Mouse (Mus musculus) heart, embryonic 14.5 days (tissue): ENCODE data around the gene Ift20. TPM values are rescaled to one million over a fixed set of nuclear protein-coding genes. Genes with fewer than 3 reads are reported as not detected.

Experiments
- ATAC-seq: fragments of 200-750 bp; cut with Nextera tagmentation; 2 replicates; pipeline ENCODE4 v1.8.0; 2017; ENCODE audit warnings: low read depth, moderate TSS enrichment; ENCODE audit not compliant: insufficient number of reproducible peaks, insufficient read depth, low FRiP score
- H3K27ac ChIP-seq, 2 experiments: fragments of 200-500 bp in 1 of 2; fragments of 300-500 bp in 1 of 2; sonication (generic) in 1 of 2; replicated peaks in 1 of 2; 2 replicates each; pipeline ENCODE4 v1.5.1; 2012 to 2014; ENCODE audit warnings: low read depth in 2 of 2, low read length in 2 of 2, control low read depth in 1 of 2, mild to moderate bottlenecking in 1 of 2, mixed read lengths in 1 of 2; ENCODE audit not compliant: control insufficient read depth in 1 of 2, insufficient read depth in 1 of 2
- H3K27me3 ChIP-seq: fragments of 300-500 bp; sonication (generic); 2 replicates; pipeline ENCODE4 v1.6.1; 2014; ENCODE audit warnings: mild to moderate bottlenecking, low read length, control low read depth; ENCODE audit not compliant: control insufficient read depth, insufficient read depth
- H3K36me3 ChIP-seq: fragments of 300-500 bp; sonication (generic); 2 replicates; pipeline ENCODE4 v1.6.1; 2014; ENCODE audit warnings: mild to moderate bottlenecking, control low read depth, low read length, mixed read lengths; ENCODE audit not compliant: control insufficient read depth, insufficient read depth
- H3K4me1 ChIP-seq, 2 experiments: fragments of 200-500 bp in 1 of 2; fragments of 300-500 bp in 1 of 2; sonication (generic) in 1 of 2; 2 replicates each; pipeline ENCODE4 v1.6.1; 2012 to 2014; ENCODE audit warnings: low read length in 2 of 2, control low read depth in 1 of 2, mixed read lengths in 1 of 2; ENCODE audit not compliant: control insufficient read depth in 2 of 2, insufficient read depth in 2 of 2
- H3K4me2 ChIP-seq: fragments of 300-500 bp; sonication (generic); 2 replicates; pipeline ENCODE4 v1.6.1; 2014; ENCODE audit warnings: mild to moderate bottlenecking, low read length
- H3K4me3 ChIP-seq, 2 experiments: fragments of 200-500 bp in 1 of 2; fragments of 300-500 bp in 1 of 2; sonication (generic) in 1 of 2; 2 replicates each; pipeline ENCODE4 v1.5.1; 2012 to 2014; ENCODE audit warnings: low read length in 2 of 2, mild to moderate bottlenecking in 2 of 2, control low read depth in 1 of 2, low read depth in 1 of 2, moderate library complexity in 1 of 2; ENCODE audit not compliant: control insufficient read depth in 1 of 2, insufficient read depth in 1 of 2
- H3K9ac ChIP-seq: fragments of 300-500 bp; sonication (generic); 2 replicates; pipeline ENCODE4 v1.6.1; 2014; ENCODE audit warnings: mild to moderate bottlenecking, low read length
- H3K9me3 ChIP-seq: fragments of 300-500 bp; sonication (generic); 2 replicates; pipeline ENCODE4 v1.6.1; 2016; ENCODE audit warnings: low read length, control low read depth; ENCODE audit not compliant: control insufficient read depth
- WGBS: fragments of 180-500 bp; shearing (Covaris S2); extraction: QIAGEN DNeasy Blood & Tissue Kit; methylation state at CpG from one replicate; pipeline ENCODE4 v1.1.7; 2014; 5-methylcytosine and 5-hydroxymethylcytosine counted together
- polyA plus RNA-seq: library from polyadenylated mRNA; unstranded; fragments of >200 nt; fragmentation: Nextera tagmentation; extraction: Ambion mirVana; gene quantifications from 2 replicates; pipeline ENCODE4 v1.2.1, GENCODE M21; 2014

The Ift20 gene
- polyA plus RNA-seq, 1 experiment from 2014 or later: 112 TPM

DNA sequence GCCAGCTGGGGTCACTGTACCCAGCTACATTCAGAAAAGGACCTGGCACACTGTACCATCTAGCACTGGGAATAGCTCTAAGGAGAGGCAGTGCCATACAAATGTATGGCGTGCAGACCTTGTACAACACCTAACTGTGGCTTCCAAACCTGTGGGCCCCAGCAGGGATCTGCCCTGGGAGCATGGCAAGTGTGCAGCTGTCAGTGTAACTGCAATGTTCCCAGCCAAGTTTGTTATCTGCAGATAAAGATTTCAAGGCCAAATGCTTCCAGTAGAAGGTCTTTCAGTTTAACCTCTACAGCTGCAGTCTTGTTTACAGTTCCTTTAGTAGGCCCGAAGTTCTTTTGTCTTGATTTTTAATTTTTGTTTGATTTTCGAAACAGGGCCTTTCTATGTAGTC is 19.5 kb downstream of the Ift20 start:
- ATAC-seq: no peak
- no peaks in the 10 kb centered on the region for H3K36me3 ChIP-seq
- H3K9ac ChIP-seq: no peak overlapping the region
- H3K27ac ChIP-seq: peak overlapping the region; percentile 71 to 84
- no peak overlapping the region for H3K4me3 ChIP-seq
- no peak overlapping the region for H3K4me2 ChIP-seq
- H3K27me3 ChIP-seq: no peaks in the 10 kb centered on the region
- H3K9me3 ChIP-seq: peaks cover 5% of the 10 kb centered on the region; the same call in 1 of the 2 replicates
- WGBS: 39% methylated on average over 3 of the region's 3 CpGs
- peaks cover 8 to 15% of the 10 kb centered on the region in 2 experiments; a peak in 3 of 4 replicates for H3K4me1 ChIP-seq

DNA sequence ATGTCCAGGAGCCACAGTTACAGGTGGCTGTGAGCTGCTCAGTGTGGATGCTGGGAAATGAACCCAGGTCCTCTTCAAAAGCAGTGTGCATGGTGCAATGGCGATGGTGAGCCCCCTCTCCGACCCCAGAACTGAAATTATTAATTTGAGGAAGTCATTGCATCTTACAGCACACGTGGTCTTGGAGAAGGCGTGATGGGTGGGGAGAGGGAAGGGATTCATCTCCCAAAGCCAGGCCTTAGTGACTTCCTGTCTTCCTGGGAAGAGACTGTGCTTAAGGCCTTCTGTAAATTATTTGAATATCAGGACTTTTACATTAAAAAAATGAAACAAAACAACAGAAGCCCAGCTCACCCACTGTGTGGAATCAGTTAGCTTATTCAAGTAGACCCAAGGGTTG is 19.9 kb downstream of the Ift20 start:
- H3K9me3 ChIP-seq: peaks cover 5% of the 10 kb centered on the region; the same call in 1 of the 2 replicates
- no peak overlapping the region for H3K4me2 ChIP-seq
- H3K4me3 ChIP-seq: no peak overlapping the region
- peak overlapping the region; percentile 71 to 84 for H3K27ac ChIP-seq
- no peaks in the 10 kb centered on the region for H3K36me3 ChIP-seq
- H3K9ac ChIP-seq: no peak overlapping the region
- WGBS: 78% methylated on average over 4 of the region's 4 CpGs
- ATAC-seq: no peak
- H3K4me1 ChIP-seq: peaks cover 7 to 13% of the 10 kb centered on the region in 2 experiments; a peak in 3 of 4 replicates
- no peaks in the 10 kb centered on the region for H3K27me3 ChIP-seq

DNA sequence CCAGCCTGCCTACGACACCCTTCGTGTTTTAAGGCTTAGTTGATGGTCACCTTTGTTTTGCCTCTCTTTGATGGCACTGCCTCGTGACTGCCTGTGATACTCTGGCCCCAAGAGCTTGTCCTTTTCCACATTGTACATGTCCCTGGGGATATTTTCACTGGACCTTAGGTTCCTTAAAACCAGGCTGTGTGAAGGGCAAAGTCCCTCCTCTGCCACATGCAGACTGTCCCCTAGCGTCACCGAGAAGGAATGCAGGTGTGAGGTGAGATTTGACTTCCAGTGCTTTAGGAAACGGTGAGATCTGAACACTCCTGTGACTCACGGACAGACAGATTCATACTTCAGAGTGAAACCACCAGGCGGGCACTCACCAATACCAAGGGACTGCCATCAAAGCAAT is 21.1 kb downstream of the Ift20 start:
- peaks cover 5% of the 10 kb centered on the region; the same call in 1 of the 2 replicates for H3K9me3 ChIP-seq
- no peaks in the 10 kb centered on the region for H3K36me3 ChIP-seq
- no peaks in the 10 kb centered on the region for H3K27me3 ChIP-seq
- no peak for ATAC-seq
- 56% methylated on average over 8 of the region's 8 CpGs for WGBS
- no peak overlapping the region for H3K9ac ChIP-seq
- no peak overlapping the region for H3K4me3 ChIP-seq
- peaks cover 6 to 12% of the 10 kb centered on the region in 2 experiments; a peak in 3 of 4 replicates for H3K4me1 ChIP-seq
- no peak overlapping the region for H3K4me2 ChIP-seq
- no peak overlapping the region for H3K27ac ChIP-seq

GRCm38 (mm10) chr11:78560447-78560846 is 24.3 kb downstream of the Ift20 start:
- H3K9ac ChIP-seq: no peak overlapping the region
- no peak for ATAC-seq
- H3K4me1 ChIP-seq: peaks cover 4 to 9% of the 10 kb centered on the region in 2 experiments; a peak in 3 of 4 replicates
- no peak overlapping the region for H3K4me2 ChIP-seq
- no peaks in the 10 kb centered on the region for H3K9me3 ChIP-seq
- no peaks in the 10 kb centered on the region for H3K27me3 ChIP-seq
- no peak overlapping the region for H3K27ac ChIP-seq
- WGBS: 12% methylated on average over 4 of the region's 4 CpGs
- no peak overlapping the region for H3K4me3 ChIP-seq
- H3K36me3 ChIP-seq: peaks cover 2% of the 10 kb centered on the region

GRCm38 (mm10) chr11:78566775-78567174 is 30.6 kb downstream of the Ift20 start:
- Histone ChIP-seq H3K9me3 (no peaks in the 10 kb centered on the region), H3K36me3 (peaks cover 38% of the 10 kb centered on the region), H3K4me1 (no peaks in the 10 kb centered on the region; a peak in 3 of 4 replicates), H3K4me2 (no peak overlapping the region), H3K27me3 (no peaks in the 10 kb centered on the region), H3K27ac (peak overlapping the region; percentile 36 to 62), H3K4me3 (no peak overlapping the region), H3K9ac (no peak overlapping the region)
- whole genome bisulfite sequencing: 24% methylated on average over 6 of the region's 6 CpGs
- ATAC-seq: peak; percentile 31; the same call in 1 of the 2 replicates

DNA sequence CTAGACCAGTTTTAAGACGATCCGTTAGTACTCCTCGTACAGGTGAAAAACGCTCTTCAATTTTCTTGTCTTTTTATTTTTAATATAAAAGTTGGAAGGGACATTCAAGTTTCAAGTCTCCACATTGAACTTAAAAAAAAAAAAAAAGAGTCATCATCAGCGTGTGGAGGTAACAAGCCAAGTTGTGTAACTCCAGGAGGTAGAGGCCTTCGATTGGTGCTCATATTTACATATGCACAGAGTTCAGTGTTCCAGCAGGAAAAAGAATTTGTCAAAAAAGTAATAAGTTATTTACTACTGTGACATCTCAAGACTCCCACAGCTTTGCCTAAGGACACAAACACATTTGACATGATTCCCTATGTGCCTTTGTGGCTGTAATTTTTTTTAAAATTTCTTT is 31.5 kb downstream of the Ift20 start:
- no peak overlapping the region for H3K4me3 ChIP-seq
- WGBS: 87% methylated on average over 6 of the region's 6 CpGs
- no peaks in the 10 kb centered on the region; a peak in 3 of 4 replicates for H3K4me1 ChIP-seq
- no peaks in the 10 kb centered on the region for H3K9me3 ChIP-seq
- ATAC-seq: no peak
- no peak overlapping the region for H3K4me2 ChIP-seq
- H3K27ac ChIP-seq: no peak overlapping the region
- H3K9ac ChIP-seq: no peak overlapping the region
- no peaks in the 10 kb centered on the region for H3K27me3 ChIP-seq
- peaks cover 47% of the 10 kb centered on the region for H3K36me3 ChIP-seq

DNA sequence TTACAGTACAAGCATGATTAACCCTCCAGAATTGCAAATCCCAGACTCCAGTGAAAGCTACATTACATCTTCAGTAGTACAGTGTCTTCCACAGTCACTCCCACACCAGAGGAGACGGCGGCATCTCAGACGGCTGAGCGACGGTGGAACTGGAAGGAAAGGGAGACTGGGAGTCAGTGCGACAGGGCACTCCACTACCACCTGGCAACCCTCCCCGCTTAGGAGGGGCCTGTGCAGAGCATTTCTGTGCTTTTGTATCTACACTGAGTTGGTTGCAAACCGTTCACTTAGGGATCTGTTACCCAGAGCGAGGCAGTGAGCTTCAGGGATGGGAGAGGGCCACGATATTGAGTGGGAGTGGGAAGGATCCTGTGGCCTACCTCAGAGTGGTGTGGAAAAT is 32.7 kb downstream of the Ift20 start:
- Histone ChIP-seq H3K4me1 (no peaks in the 10 kb centered on the region; a peak in 3 of 4 replicates), H3K4me2 (no peak overlapping the region), H3K36me3 (peaks cover 55% of the 10 kb centered on the region), H3K9ac (no peak overlapping the region), H3K4me3 (no peak overlapping the region), H3K27me3 (no peaks in the 10 kb centered on the region), H3K9me3 (no peaks in the 10 kb centered on the region), H3K27ac (no peak overlapping the region)
- WGBS: 76% methylated on average over 10 of the region's 10 CpGs
- ATAC-seq: no peak

GRCm38 (mm10) chr11:78569806-78570205 is 33.6 kb downstream of the Ift20 start:
- Histone ChIP-seq H3K27ac (no peak overlapping the region), H3K4me2 (no peak overlapping the region), H3K27me3 (no peaks in the 10 kb centered on the region), H3K9ac (no peak overlapping the region), H3K36me3 (peaks cover 60% of the 10 kb centered on the region), H3K9me3 (no peaks in the 10 kb centered on the region), H3K4me3 (no peak overlapping the region), H3K4me1 (no peaks in the 10 kb centered on the region; a peak in 3 of 4 replicates)
- ATAC-seq: no peak
- WGBS: 53% methylated on average over 3 of the region's 3 CpGs
